Comparison of ENCODE assay signal across 11 mouse cellular contexts in genomic region chr2:109984930-109985329, GRCm38 (mm10). TPM values are rescaled to one million over a fixed set of nuclear protein-coding genes. Genes with fewer than 3 reads are reported as not detected.
DNase-seq lines count a peak whose midpoint lies in the region; ATAC-seq and TF ChIP-seq lines count a peak whose summit lies in the region.
"Had no signal": no experiment of that assay in that cellular context is flagged by ENCODE, and none has a peak within 500 bp of the region (broad histone marks: within the 10 kb centered on the region; RNA-seq: fewer than 3 reads in every experiment).

No protein-coding gene starts in this region.

- peaks cover 79% of the 10 kb centered on the region for H3K4me1 ChIP-seq in heart, embryonic 13.5 days
- H3K4me1 ChIP-seq in heart, adult 2 months (ENCODE audit: control insufficient read depth, insufficient read depth, low read length): peaks cover 4% of the 10 kb centered on the region; the same call in 1 of the 2 replicates
- H3K4me1 ChIP-seq in limb, embryonic 12.5 days (replicated peaks): peaks cover 56% of the 10 kb centered on the region
- H3K4me1 ChIP-seq in limb, embryonic 10.5 days: peaks cover 55% of the 10 kb centered on the region
- peaks cover 56% of the 10 kb centered on the region for H3K4me1 ChIP-seq in intestine, embryonic 16.5 days (ENCODE audit: control insufficient read depth, insufficient read depth, low read length)
- peaks cover 13% of the 10 kb centered on the region for H3K4me1 ChIP-seq in olfactory bulb, adult 2 months (ENCODE audit: control insufficient read depth, insufficient read depth, low read length)

- H3K4me3 ChIP-seq in heart, embryonic 13.5 days: no peak overlapping the region
- H3K4me3 ChIP-seq in heart, adult 2 months: no peak overlapping the region
- H3K4me3 ChIP-seq in limb, embryonic 12.5 days (replicated peaks): no peak overlapping the region
- no peak overlapping the region for H3K4me3 ChIP-seq in limb, embryonic 10.5 days
- no peak overlapping the region for H3K4me3 ChIP-seq in intestine, embryonic 16.5 days (ENCODE audit: low read length)
- H3K4me3 ChIP-seq in olfactory bulb, adult 2 months (ENCODE audit: insufficient read depth, low read depth, low read length): no peak overlapping the region

- no peak for TF ChIP-seq EP300 in heart, adult 2 months (IDR thresholded peaks at IDR 0.05; ENCODE audit: insufficient read depth, low read depth, low read length)

- H3K9me3 ChIP-seq in heart, embryonic 13.5 days: no peaks in the 10 kb centered on the region
- H3K9me3 ChIP-seq in limb, embryonic 12.5 days: no peaks in the 10 kb centered on the region
- H3K9me3 ChIP-seq in limb, embryonic 10.5 days (replicated peaks): no peaks in the 10 kb centered on the region
- no peaks in the 10 kb centered on the region for H3K9me3 ChIP-seq in intestine, embryonic 16.5 days (ENCODE audit: control insufficient read depth, low read length)

- 34% methylated on average over 1 of the region's 1 CpGs for WGBS in heart, embryonic 13.5 days
- WGBS in heart, adult 2 months: 27% methylated on average over 1 of the region's 1 CpGs
- whole genome bisulfite sequencing in limb, embryonic 12.5 days: 43% methylated on average over 1 of the region's 1 CpGs
- 69% methylated on average over 1 of the region's 1 CpGs for WGBS in limb, embryonic 10.5 days
- 43% methylated on average over 1 of the region's 1 CpGs for WGBS in intestine, embryonic 16.5 days
- 73% methylated on average over 1 of the region's 1 CpGs for WGBS in olfactory bulb, adult 2 months

- no peak for ATAC-seq in heart, embryonic 13.5 days (ENCODE audit: extremely low read depth, insufficient number of reproducible peaks, low FRiP score, low TSS enrichment)
- ATAC-seq in limb, embryonic 12.5 days (ENCODE audit: insufficient number of reproducible peaks, insufficient read depth, low FRiP score, low TSS enrichment, low read depth): no peak
- peak; percentile 37; the same call in 1 of the 2 replicates for ATAC-seq in intestine, embryonic 16.5 days

- peaks cover 2% of the 10 kb centered on the region; the same call in 1 of the 2 replicates for H3K79me2 ChIP-seq in heart, adult 2 months (replicated peaks; ENCODE audit: control insufficient read depth, insufficient read depth, low read length)

- DNase-seq in heart, adult 2 months: no peak
- DNase-seq in limb, embryonic 10.5 days (ENCODE audit: low spot score): no peak
- DNase-seq in lung, postnatal 14 days: no peak
- no peak for DNase-seq in spleen, postnatal 10 days (ENCODE audit: low spot score in 2 of 2)
- DNase-seq: cerebellum, adult 11 months; lung, adult 2 months; thymus, postnatal 4 days had no signal

- intact Hi-C loops in heart, adult 2 months (cut with DNase I): no loop called here

- TF ChIP-seq POLR2A in heart, adult 2 months (IDR thresholded peaks at IDR 0.05; ENCODE audit: insufficient read depth, low read depth, low read length): no peak
- TF ChIP-seq POLR2A in olfactory bulb, adult 2 months (IDR thresholded peaks at IDR 0.05; ENCODE audit: insufficient read depth, low read depth, low read length): no peak

- H3K4me2 ChIP-seq in heart, embryonic 13.5 days: no peak overlapping the region
- H3K4me2 ChIP-seq in limb, embryonic 12.5 days: no peak overlapping the region
- no peak overlapping the region for H3K4me2 ChIP-seq in intestine, embryonic 16.5 days (ENCODE audit: low read depth, low read length)

- no peaks in the 10 kb centered on the region for H3K27me3 ChIP-seq in heart, embryonic 13.5 days (replicated peaks)
- no peaks in the 10 kb centered on the region for H3K27me3 ChIP-seq in heart, adult 2 months (ENCODE audit: control insufficient read depth, insufficient read depth, low read length)
- no peaks in the 10 kb centered on the region for H3K27me3 ChIP-seq in limb, embryonic 12.5 days
- H3K27me3 ChIP-seq in limb, embryonic 10.5 days (ENCODE audit: low read depth, poor library complexity, severe bottlenecking): no peaks in the 10 kb centered on the region
- H3K27me3 ChIP-seq in intestine, embryonic 16.5 days (replicated peaks; ENCODE audit: control insufficient read depth, insufficient read depth, low read length): no peaks in the 10 kb centered on the region

- H3K27ac ChIP-seq in heart, embryonic 13.5 days (replicated peaks): peak overlapping the region; percentile 71
- H3K27ac ChIP-seq in heart, adult 2 months: no peak overlapping the region
- peak overlapping the region; percentile 69; the same call in 1 of the 2 replicates for H3K27ac ChIP-seq in limb, embryonic 12.5 days
- no peak overlapping the region for H3K27ac ChIP-seq in limb, embryonic 10.5 days
- H3K27ac ChIP-seq in intestine, embryonic 16.5 days (ENCODE audit: low read length): no peak overlapping the region
- peak overlapping the region; percentile 22; the same call in 1 of the 2 replicates for H3K27ac ChIP-seq in olfactory bulb, adult 2 months (ENCODE audit: insufficient read depth, low read depth, low read length)

- peaks cover 3% of the 10 kb centered on the region; the same call in 1 of the 2 replicates for H3K36me3 ChIP-seq in heart, embryonic 13.5 days
- no peaks in the 10 kb centered on the region for H3K36me3 ChIP-seq in heart, adult 2 months (ENCODE audit: control insufficient read depth, insufficient read depth, low read length)
- no peaks in the 10 kb centered on the region; the same call in 1 of the 2 replicates for H3K36me3 ChIP-seq in limb, embryonic 12.5 days
- H3K36me3 ChIP-seq in limb, embryonic 10.5 days: 0 out of 2 replicates have a peak, but pooled peaks cover 2% of the 10 kb centered on the region
- H3K36me3 ChIP-seq in intestine, embryonic 16.5 days (ENCODE audit: control insufficient read depth, insufficient read depth, low read length): no peaks in the 10 kb centered on the region

- no peak for TF ChIP-seq CTCF in heart, adult 2 months (IDR thresholded peaks at IDR 0.05)
- no peak for TF ChIP-seq CTCF in olfactory bulb, adult 2 months (IDR thresholded peaks at IDR 0.05; ENCODE audit: insufficient read depth, low read depth, low read length)

- H3K9ac ChIP-seq in heart, embryonic 13.5 days: no peak overlapping the region
- H3K9ac ChIP-seq in heart, adult 2 months (ENCODE audit: low read depth, low read length): no peak overlapping the region
- H3K9ac ChIP-seq in limb, embryonic 12.5 days (replicated peaks): no peak overlapping the region
- no peak overlapping the region for H3K9ac ChIP-seq in intestine, embryonic 16.5 days (ENCODE audit: low read depth, low read length)

RNA-seq across cellular contexts. Expression of gene Ccdc34, which starts 32.7 kb away (rescaled TPM):
- polyA plus RNA-seq in heart, embryonic 13.5 days (2015; fragmentation: Nextera tagmentation; extraction: Ambion mirVana): 25.2 and 27.2 TPM in 2 replicates
- total RNA-seq in heart, adult 2 months (2021): 1 to 10 TPM; 4.1 to 4.6 TPM
- 1.8 and 2.3 TPM in 2 replicates for polyA plus RNA-seq in heart, adult 2 months (2012; rRNA removed)
- polyA plus RNA-seq in limb, embryonic 12.5 days (2016; fragmentation: Nextera tagmentation; extraction: Ambion mirVana): 61.0 and 61.4 TPM in 2 replicates
- polyA plus RNA-seq in limb, embryonic 10.5 days (2016; fragmentation: Nextera tagmentation; extraction: Ambion mirVana): 49.3 and 57.2 TPM in 2 replicates
- polyA plus RNA-seq in intestine, embryonic 16.5 days (2015; fragmentation: Nextera tagmentation; extraction: Ambion mirVana): 34.5 and 40.0 TPM in 2 replicates
- polyA plus RNA-seq in olfactory bulb, adult 2 months (2012; ENCODE audit: insufficient read depth, insufficient read length, low replicate concordance, missing spikeins): not detected in 2 replicates

Comparison
In these comparisons a context has a peak if more than half of its experiments do, and no peak if none do; other contexts are left out.
1. H3K27ac ChIP-seq: peak in heart, embryonic 13.5 days (single experiment), limb, embryonic 12.5 days (single experiment) and olfactory bulb, adult 2 months (single experiment); none in heart, adult 2 months (single experiment), limb, embryonic 10.5 days (single experiment) and intestine, embryonic 16.5 days (single experiment).